Mouse (Mus musculus) liver, adult 2 months (tissue): ENCODE data around the gene Zfp536. TPM values are rescaled to one million over a fixed set of nuclear protein-coding genes. Genes with fewer than 3 reads are reported as not detected.

Experiments used
- DNase-seq: peaks from one replicate; pipeline ENCODE4 v3.0.0-alpha.2; 2011; ENCODE audit warnings: low read depth, low spot score; ENCODE audit errors: extremely low read depth
- H3K27ac ChIP-seq: fragments of 200-500 bp; replicated peaks from 2 replicates; pipeline ENCODE4 v1.5.1; 2012; ENCODE audit warnings: low read depth, mild to moderate bottlenecking, control low read depth, inconsistent platforms, low read length; ENCODE audit not compliant: insufficient read depth
- H3K27me3 ChIP-seq: fragments of 200-500 bp; 2 replicates; pipeline ENCODE4 v1.6.1; 2012; ENCODE audit warnings: mild to moderate bottlenecking, moderate library complexity, low read length, inconsistent platforms; ENCODE audit not compliant: control insufficient read depth, insufficient read depth
- H3K36me3 ChIP-seq: fragments of 200-500 bp; 2 replicates; pipeline ENCODE4 v1.6.1; 2012; ENCODE audit warnings: low read length, inconsistent platforms; ENCODE audit not compliant: control insufficient read depth, insufficient read depth
- H3K4me1 ChIP-seq: fragments of 200-500 bp; 2 replicates; pipeline ENCODE4 v1.6.1; 2011; ENCODE audit warnings: low read length; ENCODE audit not compliant: control insufficient read depth, insufficient read depth
- H3K4me3 ChIP-seq: fragments of 200-500 bp; 2 replicates; pipeline ENCODE4 v1.5.1; 2011; ENCODE audit warnings: low read depth, mild to moderate bottlenecking, control low read depth, low read length, moderate library complexity; ENCODE audit not compliant: insufficient read depth
- H3K79me2 ChIP-seq: fragments of 200-500 bp; 2 replicates; pipeline ENCODE4 v1.6.1; 2012; ENCODE audit warnings: inconsistent platforms, mild to moderate bottlenecking, low read length, moderate library complexity; ENCODE audit not compliant: control insufficient read depth, insufficient read depth
- H3K9ac ChIP-seq: fragments of 200-500 bp; 2 replicates; pipeline ENCODE4 v1.6.1; 2012; ENCODE audit warnings: low read depth, mild to moderate bottlenecking, control low read depth, inconsistent platforms, low read length
- CTCF ChIP-seq: fragments of 200-500 bp; IDR thresholded peaks from 2 replicates; pipeline ENCODE4 v1.5.1; 2011; ENCODE audit warnings: low read depth, low read length, control low read depth
- POLR2A ChIP-seq: fragments of 200-500 bp; IDR thresholded peaks from 2 replicates; pipeline ENCODE4 v1.6.1; 2011; ENCODE audit warnings: low read length, control low read depth; ENCODE audit not compliant: insufficient read depth; ENCODE audit errors: extremely low read depth
- WGBS: fragments of 180-500 bp; shearing (Covaris S2); methylation state at CpG from one replicate; pipeline ENCODE4 v1.1.7; 2018; 5-methylcytosine and 5-hydroxymethylcytosine counted together
- polyA plus RNA-seq: library from polyadenylated mRNA; depleted of rRNA; stranded (reverse); fragments of >200 nt; gene quantifications from 2 replicates; pipeline ENCODE4 v1.2.3, GENCODE M21; 2012
- total RNA-seq: library from RNA; depleted of rRNA; stranded (reverse); fragments of >200 nt; gene quantifications from 2 replicates; pipeline ENCODE4 v1.2.3, GENCODE M21; 2014

Gene Zfp536
- total and polyA plus RNA-seq, 2 experiments: not detected

GRCm38 (mm10) chr7:37663676-37664365, 109.6 kb downstream of the Zfp536 start:
- Histone ChIP-seq H3K4me3 (no peak overlapping the region), H3K4me1 (no peaks in the 10 kb centered on the region), H3K79me2 (no peaks in the 10 kb centered on the region), H3K9ac (no peak overlapping the region), H3K27me3 (no peaks in the 10 kb centered on the region), H3K36me3 (no peaks in the 10 kb centered on the region), H3K27ac (no peak overlapping the region)
- 78% methylated on average over 7 of the region's 7 CpGs for WGBS
- no peak for DNase-seq
- TF ChIP-seq POLR2A (no peak), CTCF (no peak)

GRCm38 (mm10) chr7:37648671-37649070, 124.8 kb downstream of the Zfp536 start:
- WGBS: 86% methylated on average over 11 of the region's 11 CpGs
- Histone ChIP-seq H3K4me1 (no peaks in the 10 kb centered on the region), H3K4me3 (no peak overlapping the region)

DNA sequence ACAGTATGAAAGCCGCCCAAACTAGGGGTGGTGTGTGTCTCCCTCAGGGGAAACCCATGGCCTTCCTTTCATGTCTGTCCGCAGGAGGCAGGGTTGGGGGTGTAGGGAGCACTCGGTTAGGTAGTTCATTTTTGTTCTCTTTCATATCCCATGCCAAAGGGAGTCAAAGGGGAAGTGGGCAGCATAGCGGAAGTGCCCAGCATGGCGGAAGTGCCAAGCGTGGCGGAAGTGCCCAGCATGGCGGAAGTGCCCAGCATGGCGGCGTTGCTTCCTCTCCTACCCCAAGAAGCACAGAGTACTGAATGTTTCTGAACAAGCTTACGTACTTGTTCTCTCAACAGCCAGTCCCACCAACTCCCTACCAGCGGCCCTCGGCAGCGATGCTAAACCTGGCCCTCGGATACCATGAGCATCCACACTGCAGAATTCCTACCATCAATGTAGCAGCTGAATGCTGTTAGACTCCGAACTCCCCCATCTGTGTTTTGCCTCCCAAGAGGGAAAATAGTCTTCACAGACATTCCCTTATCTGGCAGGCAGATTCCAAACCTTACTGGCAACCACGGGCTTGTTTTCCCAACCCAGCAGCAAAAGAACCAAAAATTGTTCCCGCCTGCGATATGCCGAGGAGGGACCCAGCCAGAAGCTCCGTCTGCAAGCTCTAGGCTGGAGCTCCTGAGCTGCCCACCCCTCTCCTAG, 125.4 kb downstream of the Zfp536 start:
- no peaks in the 10 kb centered on the region for H3K79me2 ChIP-seq
- no peaks in the 10 kb centered on the region for H3K36me3 ChIP-seq
- H3K4me3 ChIP-seq: no peak overlapping the region
- no peaks in the 10 kb centered on the region for H3K4me1 ChIP-seq
- H3K9ac ChIP-seq: no peak overlapping the region
- TF ChIP-seq POLR2A: no peak
- TF ChIP-seq CTCF: no peak
- H3K27ac ChIP-seq: no peak overlapping the region
- no peaks in the 10 kb centered on the region for H3K27me3 ChIP-seq
- WGBS: 90% methylated on average over 21 of the region's 21 CpGs
- no peak for DNase-seq

More at GRCm38 (mm10) chr7:37648671-37649070, 124.8 kb downstream of the Zfp536 start:
- H3K27me3 ChIP-seq: no peaks in the 10 kb centered on the region
- no peaks in the 10 kb centered on the region for H3K36me3 ChIP-seq
- TF ChIP-seq POLR2A: no peak
- no peak for TF ChIP-seq CTCF
- no peak overlapping the region for H3K9ac ChIP-seq
- H3K79me2 ChIP-seq: no peaks in the 10 kb centered on the region
- no peak overlapping the region for H3K27ac ChIP-seq
- no peak for DNase-seq

DNA sequence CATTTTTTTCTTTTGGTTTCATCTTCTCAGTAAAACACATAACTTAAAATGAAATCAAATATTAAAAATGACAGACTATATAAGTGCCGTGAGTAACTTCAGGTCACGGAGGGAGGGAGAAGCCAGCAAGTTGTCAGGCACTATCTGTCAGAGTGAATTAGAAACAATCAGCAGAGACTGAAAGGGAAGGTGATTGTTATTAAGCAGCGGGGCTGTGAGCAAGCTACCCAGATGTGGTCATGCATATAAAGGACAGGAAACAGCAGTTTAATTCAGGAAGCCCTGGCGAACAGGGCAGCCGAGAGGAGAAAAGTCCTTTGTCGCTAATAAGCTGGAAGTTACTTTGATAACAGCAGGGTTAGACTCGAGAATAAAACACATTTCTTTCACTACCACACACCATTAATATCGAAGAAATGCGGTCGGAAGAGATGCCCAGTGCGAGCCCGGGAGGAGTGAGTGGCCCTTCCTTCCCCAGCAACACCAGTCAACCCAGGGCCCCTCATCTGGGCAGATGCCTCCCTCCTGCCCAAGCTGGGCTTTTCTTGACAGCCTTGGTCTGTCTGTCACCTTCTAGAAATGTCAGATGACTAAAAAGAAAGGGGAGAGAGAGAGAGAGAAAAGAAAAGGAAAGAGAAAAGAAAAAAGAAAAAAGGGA, 133.6 kb downstream of the Zfp536 start:
- DNase-seq: no peak
- Histone ChIP-seq H3K36me3 (no peaks in the 10 kb centered on the region), H3K79me2 (no peaks in the 10 kb centered on the region), H3K27me3 (no peaks in the 10 kb centered on the region), H3K4me1 (no peaks in the 10 kb centered on the region), H3K4me3 (no peak overlapping the region), H3K27ac (no peak overlapping the region), H3K9ac (no peak overlapping the region)
- TF ChIP-seq POLR2A (no peak), CTCF (no peak)
- WGBS: 58% methylated on average over 12 of the region's 12 CpGs

GRCm38 (mm10) chr7:37634812-37635211, 138.6 kb downstream of the Zfp536 start:
- no peak overlapping the region for H3K27ac ChIP-seq
- H3K4me3 ChIP-seq: no peak overlapping the region
- H3K27me3 ChIP-seq: no peaks in the 10 kb centered on the region
- DNase-seq: no peak
- 74% methylated on average over 5 of the region's 5 CpGs for WGBS
- H3K9ac ChIP-seq: no peak overlapping the region
- no peaks in the 10 kb centered on the region for H3K36me3 ChIP-seq
- no peaks in the 10 kb centered on the region for H3K79me2 ChIP-seq
- no peaks in the 10 kb centered on the region for H3K4me1 ChIP-seq
- TF ChIP-seq CTCF (no peak), POLR2A (no peak)

GRCm38 (mm10) chr7:37630410-37630809, 143.0 kb downstream of the Zfp536 start:
- no peak for DNase-seq
- no peak for TF ChIP-seq CTCF
- TF ChIP-seq POLR2A: no peak
- Histone ChIP-seq H3K79me2 (no peaks in the 10 kb centered on the region), H3K27me3 (no peaks in the 10 kb centered on the region), H3K4me1 (no peaks in the 10 kb centered on the region), H3K36me3 (no peaks in the 10 kb centered on the region), H3K4me3 (no peak overlapping the region), H3K27ac (no peak overlapping the region), H3K9ac (no peak overlapping the region)
- 86% methylated on average over 7 of the region's 7 CpGs for WGBS
